Mouse (Mus musculus): ENCODE results near the gene Hscb.

Hscb gene

GRCm38 (mm10) chr5:110831036-110831720 lies 8.4 kb downstream of the Hscb start:
- no peak for DNase-seq

GRCm38 (mm10) chr5:110827576-110827975 lies 12.0 kb downstream of the Hscb start:
- no peak for DNase-seq

- no peak for DNase-seq
These were observed 12.6 kb downstream of the Hscb start for GRCm38 (mm10) chr5:110826781-110827495.

GRCm38 (mm10) chr5:110824421-110824820 lies 15.2 kb downstream of the Hscb start:
- DNase-seq: no peak

GRCm38 (mm10) chr5:110809667-110810325 lies 29.8 kb downstream of the Hscb start, which contains the start of gene Ulk1:
Ulk1 (minus strand) TSS chr5:110810097.
- DNase-seq: peak; percentile 99 to 100

- DNase-seq: peak; percentile 37 to 43
These were observed 30.5 kb downstream of the Hscb start for GRCm38 (mm10) chr5:110808821-110809666.

- peak; percentile 87 to 90 for DNase-seq
These were observed 31.4 kb downstream of the Hscb start for GRCm38 (mm10) chr5:110808061-110808631.

- no peak for DNase-seq
These were observed 32.1 kb downstream of the Hscb start for GRCm38 (mm10) chr5:110807453-110807852.

GRCm38 (mm10) chr5:110806676-110807075 lies 32.9 kb downstream of the Hscb start:
- DNase-seq: no peak

GRCm38 (mm10) chr5:110806154-110806553 lies 33.4 kb downstream of the Hscb start:
- DNase-seq: no peak

GRCm38 (mm10) chr5:110804012-110804743 lies 35.4 kb downstream of the Hscb start:
- DNase-seq: no peak

- DNase-seq: no peak
These were observed 36.8 kb downstream of the Hscb start for GRCm38 (mm10) chr5:110802809-110803208.

- DNase-seq: peak; percentile 79 to 84
These were observed 37.4 kb downstream of the Hscb start for GRCm38 (mm10) chr5:110802186-110802585.

- no peak for DNase-seq
These were observed 38.4 kb downstream of the Hscb start for GRCm38 (mm10) chr5:110801036-110801624.

GRCm38 (mm10) chr5:110797696-110798095 lies 41.9 kb downstream of the Hscb start:
- DNase-seq: peak; percentile 40 to 41

- DNase-seq: peak in 1 of 2 experiments; percentile 44
These were observed 45.2 kb downstream of the Hscb start for GRCm38 (mm10) chr5:110794363-110794762.

GRCm38 (mm10) chr5:110788684-110789083 lies 50.9 kb downstream of the Hscb start:
- peak; percentile 37 to 51 for DNase-seq

- peak; percentile 36 to 45 for DNase-seq
These were observed 53.3 kb downstream of the Hscb start for GRCm38 (mm10) chr5:110786081-110786835.

GRCm38 (mm10) chr5:110783150-110783549 lies 56.4 kb downstream of the Hscb start:
- no peak for DNase-seq

GRCm38 (mm10) chr5:110781529-110782238 lies 57.9 kb downstream of the Hscb start:
- no peak for DNase-seq
